Mouse (Mus musculus) brain, embryonic 14.5 days (tissue): ENCODE data around the gene Gm49361. TPM values are rescaled to one million over a fixed set of nuclear protein-coding genes. Genes with fewer than 3 reads are reported as not detected.
A peak's percentile ranks its signal among the peaks of the same experiment; 100 is the strongest.
"Not testable (repeated sequence)": the region's sequence is repeated elsewhere in the genome, so short reads cannot be mapped to it uniquely, and the experiment has no call there.

Experiments used
- DNase-seq: peaks from one replicate; pipeline ENCODE4 v3.0.0-alpha.2; 2011; ENCODE audit warnings: low read depth
- CTCF ChIP-seq: fragments of 200-500 bp; IDR thresholded peaks from 2 replicates; pipeline ENCODE4 v1.5.1; 2012; ENCODE audit warnings: inconsistent platforms, mild to moderate bottlenecking, moderate library complexity, borderline replicate concordance; ENCODE audit not compliant: insufficient read depth, insufficient read length; ENCODE audit errors: extremely low read depth
- POLR2A ChIP-seq: fragments of 200-500 bp; IDR thresholded peaks from 2 replicates; pipeline ENCODE4 v1.6.1; 2012; ENCODE audit warnings: mild to moderate bottlenecking, inconsistent platforms, borderline replicate concordance; ENCODE audit not compliant: poor library complexity, insufficient read depth, insufficient read length, severe bottlenecking; ENCODE audit errors: extremely low read depth
- polyA plus RNA-seq: library from polyadenylated mRNA; depleted of rRNA; stranded (reverse); fragments of >200 nt; gene quantifications from 2 replicates; pipeline ENCODE4 v1.2.3, GENCODE M21; 2012

The Gm49361 gene
- polyA plus RNA-seq, 1 experiment = not detected

GRCm38 (mm10) chr14:57753351-57753992, 7.6 kb upstream of the Gm49361 start:
- DNase-seq = peak; percentile 43
- TF ChIP-seq POLR2A (no peak), CTCF (no peak)

DNA sequence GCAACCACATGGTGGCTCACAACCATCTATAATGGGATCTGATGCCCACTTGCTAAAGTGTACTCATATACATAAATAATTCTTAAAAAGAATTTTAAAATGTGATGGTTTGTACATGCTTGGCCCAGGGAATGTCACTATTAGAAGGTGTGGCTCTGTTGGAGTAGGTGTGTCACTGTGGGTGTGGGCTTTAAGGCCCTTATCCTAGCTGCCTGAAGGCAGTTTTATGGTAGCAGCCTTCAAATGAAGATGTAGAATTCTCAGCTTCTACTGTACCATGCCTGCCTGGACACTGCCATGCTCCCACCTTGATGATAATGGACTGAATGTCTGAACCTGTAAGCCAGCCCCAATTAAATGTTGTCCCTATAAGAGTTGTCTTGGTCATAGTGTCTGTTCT, 5.1 kb upstream of the Gm49361 start:
- not testable (repeated sequence) for DNase-seq

- no peak for DNase-seq
- TF ChIP-seq CTCF = no peak
- TF ChIP-seq POLR2A = no peak
These were observed 3.6 kb upstream of the Gm49361 start for GRCm38 (mm10) chr14:57749501-57749900.

- TF ChIP-seq CTCF (no peak), POLR2A (0 out of 2 replicates have a peak, but pooled peaks have one; percentile 12)
These were observed 473 bp downstream of the Gm49361 start for GRCm38 (mm10) chr14:57745291-57745969.

GRCm38 (mm10) chr14:57744547-57744946, 1.4 kb downstream of the Gm49361 start:
- peak; percentile 68 for DNase-seq
- TF ChIP-seq CTCF (no peak), POLR2A (no peak)

More at GRCm38 (mm10) chr14:57745291-57745969, 473 bp downstream of the Gm49361 start:
- peak; percentile 22 for DNase-seq

DNA sequence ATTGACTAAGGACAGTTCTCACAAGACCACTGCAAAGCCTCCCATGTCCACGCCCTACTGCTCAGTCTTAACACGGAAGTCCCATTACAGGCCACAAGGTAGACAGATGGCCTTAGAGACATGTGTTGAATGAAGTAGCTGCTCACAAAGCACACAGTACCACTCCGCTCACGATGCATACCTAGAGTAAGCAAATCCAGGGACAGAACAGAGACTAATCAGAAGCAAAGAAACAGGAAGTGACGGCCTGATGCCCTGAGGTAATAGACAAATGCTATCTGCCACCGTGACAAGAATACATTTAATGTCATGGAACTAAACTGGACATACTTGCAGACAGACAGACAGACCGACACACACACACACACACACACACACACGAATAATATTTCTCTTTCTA, 5.3 kb downstream of the Gm49361 start:
- DNase-seq = no peak
- TF ChIP-seq POLR2A (no peak), CTCF (no peak)

DNA sequence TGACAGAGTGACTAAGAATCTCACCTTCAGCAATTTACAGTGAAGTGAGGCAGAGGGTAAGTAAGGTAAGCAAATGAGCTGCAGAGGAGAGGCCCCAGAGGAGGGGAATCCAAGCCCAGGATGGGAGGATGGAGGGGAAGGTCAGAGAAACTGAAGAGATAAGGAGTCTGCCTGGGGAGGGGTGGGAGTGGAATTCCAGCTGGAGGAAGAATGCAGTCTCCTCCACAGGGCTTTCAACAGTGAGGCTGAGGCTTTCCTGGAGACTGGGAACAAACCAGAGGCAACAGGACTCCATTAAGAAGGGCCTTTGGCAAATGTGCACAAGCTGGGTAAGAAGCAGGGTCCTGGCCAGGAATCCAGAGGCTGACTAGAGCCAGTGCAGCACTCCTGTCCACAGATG, 8.8 kb downstream of the Gm49361 start:
- no peak for DNase-seq
- no peak for TF ChIP-seq CTCF

- no peak for TF ChIP-seq POLR2A
These were observed 9.8 kb downstream of the Gm49361 start for GRCm38 (mm10) chr14:57736141-57736540.

GRCm38 (mm10) chr14:57732668-57733293, 13.1 kb downstream of the Gm49361 start:
- no peak for TF ChIP-seq POLR2A
- no peak for TF ChIP-seq CTCF
- DNase-seq = peak; percentile 79

More at GRCm38 (mm10) chr14:57736141-57736540, 9.8 kb downstream of the Gm49361 start:
- DNase-seq = no peak

DNA sequence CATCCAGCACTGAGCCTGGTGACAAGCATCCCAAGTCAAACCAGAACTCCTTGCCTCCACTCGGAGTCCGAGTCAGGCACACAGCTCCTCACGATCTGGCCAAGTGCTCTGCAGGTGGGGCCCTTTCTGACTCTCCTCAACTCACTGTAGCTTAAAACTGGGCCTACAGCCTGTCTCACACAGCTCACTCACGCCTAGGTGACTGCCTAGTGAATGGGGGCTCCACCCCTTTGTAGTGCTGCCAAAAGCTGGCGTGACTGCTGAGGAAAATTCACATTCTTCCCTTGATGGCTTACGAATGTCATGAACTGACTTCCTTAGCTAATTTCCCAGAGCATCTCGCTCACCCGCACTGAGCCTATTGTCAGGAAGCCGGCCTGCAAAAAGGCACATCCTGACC, 15.4 kb downstream of the Gm49361 start:
- peak; percentile 75 for DNase-seq

GRCm38 (mm10) chr14:57729975-57730499, 15.9 kb downstream of the Gm49361 start:
- TF ChIP-seq POLR2A (no peak), CTCF (no peak)
- peak; percentile 55 for DNase-seq

More for the DNA sequence above, 15.4 kb downstream of the Gm49361 start:
- TF ChIP-seq POLR2A (no peak), CTCF (no peak)

DNA sequence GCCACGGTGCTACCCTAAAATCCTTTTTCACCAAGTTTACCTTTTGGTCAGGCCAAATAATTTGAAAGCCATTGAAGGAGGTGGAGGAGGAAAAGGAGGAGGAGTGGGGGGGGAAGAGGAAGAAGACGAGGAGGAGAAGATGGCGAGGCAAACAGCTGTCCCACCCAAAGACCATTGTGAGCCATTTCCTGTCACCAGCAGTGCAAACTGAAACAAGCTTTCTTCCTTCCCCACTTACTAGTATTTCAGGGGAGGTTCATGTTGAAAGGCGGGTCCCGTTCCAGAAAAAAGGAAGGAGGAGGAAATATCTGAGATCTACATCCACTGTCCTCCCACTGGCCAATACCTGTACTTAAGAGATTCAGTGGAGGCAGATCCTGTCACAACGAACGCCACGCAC, 16.5 kb downstream of the Gm49361 start:
- no peak for DNase-seq
- TF ChIP-seq POLR2A = no peak
